Mouse (Mus musculus) lung, embryonic 15.5 days (tissue): ENCODE results near the gene Emsy. TPM values are rescaled to one million over a fixed set of nuclear protein-coding genes. Genes with fewer than 3 reads are reported as not detected.

Experiments used
- ATAC-seq: fragments of 200-750 bp; cut with Nextera tagmentation; 2 replicates; pipeline ENCODE4 v1.8.0; 2017; ENCODE audit warnings: moderate number of reproducible peaks, borderline replicate concordance; ENCODE audit not compliant: low FRiP score, low TSS enrichment; ENCODE audit errors: extremely low read depth
- H3K27ac ChIP-seq: fragments of 300-500 bp; sonication (generic); 2 replicates; pipeline ENCODE4 v1.5.1; 2015; ENCODE audit warnings: moderate library complexity, mild to moderate bottlenecking, inconsistent platforms
- H3K27me3 ChIP-seq: fragments of 300-500 bp; sonication (generic); 2 replicates; pipeline ENCODE4 v1.6.1; 2015; ENCODE audit warnings: inconsistent platforms
- H3K36me3 ChIP-seq: fragments of 300-500 bp; sonication (generic); 2 replicates; pipeline ENCODE4 v1.6.1; 2015; ENCODE audit warnings: inconsistent platforms
- H3K4me1 ChIP-seq: fragments of 300-500 bp; sonication (generic); 2 replicates; pipeline ENCODE4 v1.6.1; 2015; ENCODE audit warnings: inconsistent platforms
- H3K4me2 ChIP-seq: fragments of 300-500 bp; sonication (generic); 2 replicates; pipeline ENCODE4 v1.6.1; 2015; ENCODE audit warnings: inconsistent platforms, mild to moderate bottlenecking, moderate library complexity
- H3K4me3 ChIP-seq: fragments of 300-500 bp; sonication (generic); 2 replicates; pipeline ENCODE4 v1.5.1; 2015; ENCODE audit warnings: mild to moderate bottlenecking, inconsistent platforms
- H3K9ac ChIP-seq: fragments of 300-500 bp; sonication (generic); 2 replicates; pipeline ENCODE4 v1.6.1; 2015; ENCODE audit warnings: inconsistent platforms
- H3K9me3 ChIP-seq: fragments of 300-500 bp; sonication (generic); 2 replicates; pipeline ENCODE4 v1.6.1; 2016; ENCODE audit warnings: inconsistent platforms
- WGBS: fragments of 180-500 bp; shearing (Covaris S2); methylation state at CpG from one replicate; pipeline ENCODE4 v1.1.7; 2015; 5-methylcytosine and 5-hydroxymethylcytosine counted together
- polyA plus RNA-seq: library from polyadenylated mRNA; unstranded; fragments of >200 nt; fragmentation: Nextera tagmentation; extraction: Ambion mirVana; gene quantifications from 2 replicates; pipeline ENCODE4 v1.2.1, GENCODE M21; 2015

Gene Emsy
- 23.4 and 25.6 TPM in 2 replicates for polyA plus RNA-seq

GRCm38 (mm10) chr7:98656531-98657221 is at the start of gene Emsy:
TSS of gene Emsy (minus strand) at chr7:98656783.
- H3K9ac ChIP-seq = peak within 1 kb of the TSS; percentile 80
- WGBS = under 1% methylated on average over 42 of the region's 42 CpGs
- peak; percentile 94 for ATAC-seq
- H3K4me1 ChIP-seq = peaks cover 27% of the 10 kb centered on the region
- no peaks in the 10 kb centered on the region for H3K9me3 ChIP-seq
- no peaks in the 10 kb centered on the region for H3K27me3 ChIP-seq
- H3K4me2 ChIP-seq = peak within 1 kb of the TSS; percentile 68
- peak within 1 kb of the TSS; percentile 98 for H3K4me3 ChIP-seq
- peak within 1 kb of the TSS; percentile 95 for H3K27ac ChIP-seq
- H3K36me3 ChIP-seq = peaks cover 26% of the 10 kb centered on the region

- peak overlapping the region; percentile 71 for H3K4me2 ChIP-seq
- peaks cover 29% of the 10 kb centered on the region for H3K4me1 ChIP-seq
- ATAC-seq = no peak
- 43% methylated on average over 5 of the region's 5 CpGs for WGBS
- H3K27ac ChIP-seq = no peak overlapping the region
- H3K27me3 ChIP-seq = no peaks in the 10 kb centered on the region
- peak overlapping the region; percentile 99 for H3K4me3 ChIP-seq
- no peaks in the 10 kb centered on the region for H3K9me3 ChIP-seq
- H3K9ac ChIP-seq = peak overlapping the region; percentile 97
- no peaks in the 10 kb centered on the region for H3K36me3 ChIP-seq
These were observed 47.7 kb upstream of the Emsy start for GRCm38 (mm10) chr7:98704276-98704675.

- Histone ChIP-seq H3K4me2 (peak overlapping the region; percentile 71), H3K4me1 (peaks cover 29% of the 10 kb centered on the region), H3K9ac (peak overlapping the region; percentile 97), H3K4me3 (peak overlapping the region; percentile 99), H3K9me3 (no peaks in the 10 kb centered on the region), H3K27me3 (no peaks in the 10 kb centered on the region), H3K27ac (peak overlapping the region; percentile 87), H3K36me3 (no peaks in the 10 kb centered on the region)
- WGBS = under 1% methylated on average over 34 of the region's 38 CpGs
- ATAC-seq = peak; percentile 4; the same call in 1 of the 2 replicates
These were observed 46.8 kb upstream of the Emsy start for GRCm38 (mm10) chr7:98703365-98703881.

GRCm38 (mm10) chr7:98702283-98703240 is 46.0 kb upstream of the Emsy start, which contains the start of gene Thap12:
TSS of gene Thap12 (plus strand) at chr7:98703103.
- peak; percentile 99 for ATAC-seq
- no peaks in the 10 kb centered on the region for H3K36me3 ChIP-seq
- H3K4me2 ChIP-seq = peak within 1 kb of the TSS; percentile 71
- no peaks in the 10 kb centered on the region for H3K27me3 ChIP-seq
- H3K4me1 ChIP-seq = peaks cover 29% of the 10 kb centered on the region
- no peaks in the 10 kb centered on the region for H3K9me3 ChIP-seq
- peak within 1 kb of the TSS; percentile 87 for H3K27ac ChIP-seq
- 2% methylated on average over 54 of the region's 65 CpGs for WGBS
- H3K9ac ChIP-seq = peak within 1 kb of the TSS; percentile 97
- H3K4me3 ChIP-seq = peak within 1 kb of the TSS; percentile 99

GRCm38 (mm10) chr7:98701771-98702170 is 45.2 kb upstream of the Emsy start:
- H3K27me3 ChIP-seq = no peaks in the 10 kb centered on the region
- H3K9me3 ChIP-seq = no peaks in the 10 kb centered on the region
- 0 out of 2 replicates have a peak overlapping the region, but pooled peaks have one; percentile 81 for H3K27ac ChIP-seq
- H3K4me3 ChIP-seq = peak overlapping the region; percentile 99
- peak overlapping the region; percentile 66 for H3K4me2 ChIP-seq
- WGBS = 22% methylated on average over 7 of the region's 7 CpGs
- ATAC-seq = no peak
- H3K9ac ChIP-seq = peak overlapping the region; percentile 63
- H3K4me1 ChIP-seq = peaks cover 29% of the 10 kb centered on the region
- H3K36me3 ChIP-seq = no peaks in the 10 kb centered on the region

- no peak overlapping the region for H3K9ac ChIP-seq
- H3K27me3 ChIP-seq = no peaks in the 10 kb centered on the region
- no peak overlapping the region for H3K27ac ChIP-seq
- no peak overlapping the region for H3K4me2 ChIP-seq
- 82% methylated on average over 4 of the region's 4 CpGs for WGBS
- H3K4me3 ChIP-seq = no peak overlapping the region
- ATAC-seq = no peak
- H3K4me1 ChIP-seq = peaks cover 7% of the 10 kb centered on the region; the same call in 1 of the 2 replicates
- no peaks in the 10 kb centered on the region for H3K36me3 ChIP-seq
- no peaks in the 10 kb centered on the region for H3K9me3 ChIP-seq
These were observed 42.0 kb upstream of the Emsy start for GRCm38 (mm10) chr7:98698590-98698989.

- Histone ChIP-seq H3K4me3 (no peak overlapping the region), H3K9ac (no peak overlapping the region), H3K36me3 (no peaks in the 10 kb centered on the region), H3K9me3 (no peaks in the 10 kb centered on the region), H3K4me2 (no peak overlapping the region), H3K27ac (no peak overlapping the region), H3K27me3 (no peaks in the 10 kb centered on the region), H3K4me1 (peaks cover 9% of the 10 kb centered on the region)
- no peak for ATAC-seq
- WGBS = 66% methylated on average over 5 of the region's 5 CpGs
These were observed 41.5 kb upstream of the Emsy start for GRCm38 (mm10) chr7:98698041-98698440.

GRCm38 (mm10) chr7:98697496-98697895 is 40.9 kb upstream of the Emsy start:
- H3K27ac ChIP-seq = no peak overlapping the region
- H3K27me3 ChIP-seq = no peaks in the 10 kb centered on the region
- H3K4me1 ChIP-seq = peaks cover 14% of the 10 kb centered on the region
- H3K9ac ChIP-seq = no peak overlapping the region
- no peaks in the 10 kb centered on the region for H3K36me3 ChIP-seq
- H3K9me3 ChIP-seq = no peaks in the 10 kb centered on the region
- no peak for ATAC-seq
- H3K4me2 ChIP-seq = no peak overlapping the region
- H3K4me3 ChIP-seq = no peak overlapping the region
- 12% methylated on average over 2 of the region's 2 CpGs for WGBS

GRCm38 (mm10) chr7:98694046-98694445 is 37.5 kb upstream of the Emsy start:
- no peak overlapping the region for H3K4me3 ChIP-seq
- H3K4me2 ChIP-seq = no peak overlapping the region
- H3K9ac ChIP-seq = no peak overlapping the region
- no peak overlapping the region for H3K27ac ChIP-seq
- H3K27me3 ChIP-seq = no peaks in the 10 kb centered on the region
- H3K36me3 ChIP-seq = no peaks in the 10 kb centered on the region
- no peak for ATAC-seq
- H3K4me1 ChIP-seq = peaks cover 8% of the 10 kb centered on the region
- WGBS = 53% methylated on average over 5 of the region's 5 CpGs
- H3K9me3 ChIP-seq = no peaks in the 10 kb centered on the region

- H3K4me1 ChIP-seq = peaks cover 8% of the 10 kb centered on the region
- WGBS = 28% methylated on average over 24 of the region's 24 CpGs
- H3K36me3 ChIP-seq = no peaks in the 10 kb centered on the region
- H3K9ac ChIP-seq = no peak overlapping the region
- no peak overlapping the region for H3K27ac ChIP-seq
- no peak; the same call in 1 of the 2 replicates for ATAC-seq
- no peak overlapping the region for H3K4me3 ChIP-seq
- peak overlapping the region; percentile 42 for H3K4me2 ChIP-seq
- no peaks in the 10 kb centered on the region for H3K9me3 ChIP-seq
- H3K27me3 ChIP-seq = no peaks in the 10 kb centered on the region
These were observed 36.4 kb upstream of the Emsy start for GRCm38 (mm10) chr7:98692761-98693546.

GRCm38 (mm10) chr7:98690831-98691230 is 34.2 kb upstream of the Emsy start:
- ATAC-seq = peak; percentile 49; the same call in 1 of the 2 replicates
- no peak overlapping the region for H3K4me3 ChIP-seq
- WGBS = 9% methylated on average over 3 of the region's 3 CpGs

More at GRCm38 (mm10) chr7:98690831-98691230, 34.2 kb upstream of the Emsy start:
- no peak overlapping the region for H3K27ac ChIP-seq
- no peaks in the 10 kb centered on the region for H3K36me3 ChIP-seq
- no peak overlapping the region for H3K4me2 ChIP-seq
- no peak overlapping the region for H3K9ac ChIP-seq
- H3K9me3 ChIP-seq = no peaks in the 10 kb centered on the region
- H3K27me3 ChIP-seq = no peaks in the 10 kb centered on the region
- peaks cover 12% of the 10 kb centered on the region for H3K4me1 ChIP-seq
